Mouse (Mus musculus) midbrain, embryonic 10.5 days (tissue): ENCODE measurements around the gene Wdr66. TPM values are rescaled to one million over a fixed set of nuclear protein-coding genes. Genes with fewer than 3 reads are reported as not detected.

Experiments used
- DNase-seq: peaks from one replicate; pipeline ENCODE4 v3.0.0-alpha.2; 2017; ENCODE audit warnings: low spot score
- H3K27ac ChIP-seq: fragments of 300-500 bp; sonication (generic); replicated peaks from 2 replicates; pipeline ENCODE4 v1.5.1; 2016; ENCODE audit warnings: mild to moderate bottlenecking
- H3K27me3 ChIP-seq: fragments of 300-500 bp; sonication (generic); 2 replicates; pipeline ENCODE4 v1.6.1; 2016; ENCODE audit warnings: low read depth, mild to moderate bottlenecking; ENCODE audit not compliant: poor library complexity, severe bottlenecking
- H3K36me3 ChIP-seq: fragments of 300-500 bp; sonication (generic); 2 replicates; pipeline ENCODE4 v1.6.1; 2016; ENCODE audit warnings: mild to moderate bottlenecking, moderate library complexity
- H3K4me1 ChIP-seq: fragments of 300-500 bp; sonication (generic); 2 replicates; pipeline ENCODE4 v1.6.1; 2016
- H3K4me3 ChIP-seq: fragments of 300-500 bp; sonication (generic); 2 replicates; pipeline ENCODE4 v1.5.1; 2016; ENCODE audit warnings: mild to moderate bottlenecking, moderate library complexity
- H3K9me3 ChIP-seq: fragments of 300-500 bp; sonication (generic); replicated peaks from 2 replicates; pipeline ENCODE4 v1.6.1; 2016; ENCODE audit warnings: mild to moderate bottlenecking
- WGBS: fragments of 180-500 bp; shearing (Covaris S2); methylation state at CpG from one replicate; pipeline ENCODE4 v1.1.7; 2016; 5-methylcytosine and 5-hydroxymethylcytosine counted together
- polyA plus RNA-seq: library from polyadenylated mRNA; unstranded; fragments of >200 nt; fragmentation: Nextera tagmentation; extraction: Ambion mirVana; gene quantifications from 2 replicates; pipeline ENCODE4 v1.2.1, GENCODE M21; 2016

Wdr66 gene
- polyA plus RNA-seq, 1 experiment from 2014 or later, result 7.6 TPM

- Histone ChIP-seq H3K36me3 (peaks cover 86% of the 10 kb centered on the region), H3K27me3 (no peaks in the 10 kb centered on the region), H3K4me1 (no peaks in the 10 kb centered on the region), H3K27ac (no peak overlapping the region), H3K9me3 (no peaks in the 10 kb centered on the region), H3K4me3 (no peak overlapping the region)
- no peak for DNase-seq
- 92% methylated on average over 11 of the region's 11 CpGs for WGBS
These were observed 12.4 kb upstream of the Wdr66 start for GRCm38 (mm10) chr5:123239501-123239900.

DNA sequence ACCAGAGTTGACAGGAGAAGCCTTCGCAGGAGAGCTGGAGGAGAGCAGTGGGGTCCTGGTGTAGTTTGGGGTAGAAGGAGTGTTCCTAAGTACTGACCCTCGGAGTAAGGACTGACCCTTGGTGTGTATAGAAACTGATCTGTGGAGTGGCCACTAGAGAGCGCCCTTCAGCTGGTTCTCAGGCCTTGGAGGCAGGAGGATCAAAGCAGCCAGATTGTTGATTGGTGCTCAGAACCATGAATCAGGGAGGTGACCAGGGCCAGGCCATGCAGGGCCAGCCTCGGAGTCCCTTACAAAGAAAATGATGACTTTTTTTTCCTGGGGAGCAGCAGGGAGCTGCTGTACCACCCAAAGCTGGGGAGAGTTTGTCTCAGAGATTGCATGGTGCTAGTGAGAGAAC, 6.4 kb upstream of the Wdr66 start:
- DNase-seq, result peak; percentile 65
- no peaks in the 10 kb centered on the region for H3K9me3 ChIP-seq
- WGBS, result 25% methylated on average over 4 of the region's 4 CpGs
- no peak overlapping the region for H3K27ac ChIP-seq
- no peaks in the 10 kb centered on the region for H3K27me3 ChIP-seq
- H3K4me3 ChIP-seq, result no peak overlapping the region
- no peaks in the 10 kb centered on the region for H3K4me1 ChIP-seq
- peaks cover 53% of the 10 kb centered on the region for H3K36me3 ChIP-seq

DNA sequence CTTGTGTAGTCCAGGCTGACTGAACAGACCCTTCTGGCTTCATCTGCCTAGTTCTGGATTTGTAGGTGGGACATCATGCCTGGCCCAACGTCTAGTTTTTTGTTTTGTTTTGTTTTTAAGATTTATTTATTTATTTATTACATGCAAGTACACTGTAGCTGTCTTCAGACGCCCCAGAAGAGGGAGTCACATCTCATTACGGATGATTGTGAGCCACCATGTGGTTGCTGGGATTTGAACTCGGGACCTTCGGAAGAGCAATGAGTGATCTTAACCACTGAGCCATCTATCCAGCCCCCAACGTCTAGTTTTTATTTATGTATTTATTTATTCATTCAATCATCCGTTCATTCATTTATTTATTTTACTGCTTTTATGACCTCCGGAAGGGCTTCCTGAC, 512 bp upstream of the Wdr66 start:
- WGBS, result 72% methylated on average over 8 of the region's 8 CpGs
- Histone ChIP-seq H3K36me3 (peaks cover 16% of the 10 kb centered on the region), H3K4me3 (peak overlapping the region; percentile 41; the same call in 1 of the 2 replicates), H3K27ac (no peak overlapping the region), H3K4me1 (peaks cover 8% of the 10 kb centered on the region), H3K27me3 (peaks cover 23% of the 10 kb centered on the region), H3K9me3 (no peaks in the 10 kb centered on the region)
- no peak for DNase-seq

DNA sequence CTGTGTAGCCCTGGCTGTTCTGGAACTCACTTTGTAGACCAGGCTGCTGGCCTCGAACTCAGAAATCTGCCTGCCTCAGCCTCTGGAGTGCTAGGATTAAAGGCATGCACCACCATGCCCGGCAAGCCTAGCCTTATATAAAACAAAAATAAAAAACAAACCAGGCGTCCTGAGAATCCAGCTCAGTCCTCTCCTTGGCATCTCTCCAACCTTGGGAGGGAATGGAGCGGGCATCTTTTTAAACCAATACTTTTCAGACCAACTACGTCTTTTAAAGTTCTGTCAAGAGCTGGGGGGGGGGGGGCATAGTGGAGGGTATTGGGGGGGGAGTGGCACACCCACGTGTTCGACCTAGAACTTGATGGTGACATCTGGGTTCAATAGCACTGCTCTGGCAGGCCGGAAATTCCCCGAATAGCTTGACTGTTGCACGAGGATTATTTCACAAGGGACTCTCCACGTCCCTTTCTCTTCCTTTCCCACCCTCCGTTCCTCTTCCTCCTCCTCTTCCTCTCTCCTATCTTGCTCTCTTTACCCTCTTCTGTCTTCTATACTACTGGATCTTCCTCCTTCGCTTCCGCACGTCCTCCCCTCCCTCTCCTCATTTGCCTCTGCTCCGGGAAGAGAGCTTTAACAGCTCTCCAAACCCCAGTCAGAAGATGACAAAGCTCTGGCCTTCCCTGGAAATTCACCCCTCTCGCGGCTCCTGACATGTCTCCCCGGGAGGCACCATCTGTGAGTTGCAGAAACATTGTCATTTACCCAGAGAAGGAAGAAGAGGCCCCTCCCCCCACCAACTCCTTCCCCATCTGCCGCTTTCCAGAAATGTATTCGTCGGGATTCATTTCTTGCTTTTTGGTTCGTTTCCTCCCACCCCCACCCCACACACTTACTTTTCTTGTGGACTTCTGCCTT, 5.2 kb downstream of the Wdr66 start:
- Histone ChIP-seq H3K27me3 (peaks cover 23% of the 10 kb centered on the region), H3K9me3 (no peaks in the 10 kb centered on the region), H3K27ac (peak overlapping the region; percentile 76), H3K36me3 (no peaks in the 10 kb centered on the region), H3K4me3 (peak overlapping the region; percentile 20; the same call in 1 of the 2 replicates), H3K4me1 (peaks cover 20% of the 10 kb centered on the region)
- peak; percentile 40 for DNase-seq
- 47% methylated on average over 23 of the region's 23 CpGs for WGBS

DNA sequence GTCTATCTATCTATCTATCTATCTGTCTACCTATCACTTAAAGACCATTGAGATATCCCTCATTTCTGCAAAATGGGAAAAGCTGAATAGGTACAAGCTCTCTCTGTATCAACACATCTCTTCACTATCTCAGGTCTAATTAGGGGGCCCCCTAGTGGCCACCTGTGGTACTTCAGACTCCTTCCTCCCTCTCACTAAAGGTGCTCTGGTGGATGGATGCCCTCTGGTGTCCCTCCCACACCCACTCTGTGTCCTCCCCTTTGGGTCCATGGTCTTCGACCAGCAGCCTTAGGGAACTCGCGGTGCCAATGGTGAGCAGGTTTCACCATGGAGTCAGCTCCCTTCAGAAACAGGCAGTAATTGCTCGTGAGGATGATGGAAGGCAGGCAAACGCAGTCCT, 7.1 kb downstream of the Wdr66 start:
- H3K4me3 ChIP-seq, result no peak overlapping the region
- H3K36me3 ChIP-seq, result no peaks in the 10 kb centered on the region
- WGBS, result 54% methylated on average over 5 of the region's 5 CpGs

DNA sequence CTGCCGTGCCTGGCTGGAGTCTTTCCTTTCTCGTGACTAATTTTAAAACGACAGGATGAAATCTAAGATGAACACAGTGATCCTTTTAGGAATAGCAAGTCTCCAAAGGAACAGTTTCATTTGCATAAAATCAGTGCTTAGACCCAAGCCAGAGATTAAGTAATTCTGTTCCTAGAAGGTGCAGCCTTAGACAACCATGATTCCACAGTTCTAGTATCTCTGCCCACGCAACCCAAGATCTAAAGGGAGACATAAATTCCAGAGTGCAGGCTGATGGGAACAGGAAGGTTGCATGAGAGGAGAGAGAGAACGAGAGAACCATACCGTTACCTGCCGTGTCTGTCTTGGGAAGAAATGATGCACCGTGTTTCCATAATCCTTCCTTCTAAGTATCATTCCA, 8.8 kb downstream of the Wdr66 start:
- DNase-seq, result no peak
- WGBS, result 84% methylated on average over 8 of the region's 8 CpGs
- Histone ChIP-seq H3K27me3 (no peaks in the 10 kb centered on the region), H3K9me3 (no peaks in the 10 kb centered on the region), H3K4me3 (no peak overlapping the region), H3K36me3 (no peaks in the 10 kb centered on the region), H3K4me1 (peaks cover 16% of the 10 kb centered on the region), H3K27ac (no peak overlapping the region)

More for the DNA sequence above, 7.1 kb downstream of the Wdr66 start:
- peak; percentile 39 for DNase-seq
- Histone ChIP-seq H3K27me3 (peaks cover 7% of the 10 kb centered on the region), H3K27ac (no peak overlapping the region), H3K4me1 (peaks cover 16% of the 10 kb centered on the region), H3K9me3 (no peaks in the 10 kb centered on the region)

GRCm38 (mm10) chr5:123266909-123267308, 15.0 kb downstream of the Wdr66 start:
- no peak for DNase-seq
- H3K9me3 ChIP-seq, result no peaks in the 10 kb centered on the region
- H3K27ac ChIP-seq, result no peak overlapping the region
- no peaks in the 10 kb centered on the region for H3K4me1 ChIP-seq
- WGBS, result 88% methylated on average over 3 of the region's 3 CpGs
- H3K4me3 ChIP-seq, result no peak overlapping the region
- H3K36me3 ChIP-seq, result no peaks in the 10 kb centered on the region
- no peaks in the 10 kb centered on the region for H3K27me3 ChIP-seq

DNA sequence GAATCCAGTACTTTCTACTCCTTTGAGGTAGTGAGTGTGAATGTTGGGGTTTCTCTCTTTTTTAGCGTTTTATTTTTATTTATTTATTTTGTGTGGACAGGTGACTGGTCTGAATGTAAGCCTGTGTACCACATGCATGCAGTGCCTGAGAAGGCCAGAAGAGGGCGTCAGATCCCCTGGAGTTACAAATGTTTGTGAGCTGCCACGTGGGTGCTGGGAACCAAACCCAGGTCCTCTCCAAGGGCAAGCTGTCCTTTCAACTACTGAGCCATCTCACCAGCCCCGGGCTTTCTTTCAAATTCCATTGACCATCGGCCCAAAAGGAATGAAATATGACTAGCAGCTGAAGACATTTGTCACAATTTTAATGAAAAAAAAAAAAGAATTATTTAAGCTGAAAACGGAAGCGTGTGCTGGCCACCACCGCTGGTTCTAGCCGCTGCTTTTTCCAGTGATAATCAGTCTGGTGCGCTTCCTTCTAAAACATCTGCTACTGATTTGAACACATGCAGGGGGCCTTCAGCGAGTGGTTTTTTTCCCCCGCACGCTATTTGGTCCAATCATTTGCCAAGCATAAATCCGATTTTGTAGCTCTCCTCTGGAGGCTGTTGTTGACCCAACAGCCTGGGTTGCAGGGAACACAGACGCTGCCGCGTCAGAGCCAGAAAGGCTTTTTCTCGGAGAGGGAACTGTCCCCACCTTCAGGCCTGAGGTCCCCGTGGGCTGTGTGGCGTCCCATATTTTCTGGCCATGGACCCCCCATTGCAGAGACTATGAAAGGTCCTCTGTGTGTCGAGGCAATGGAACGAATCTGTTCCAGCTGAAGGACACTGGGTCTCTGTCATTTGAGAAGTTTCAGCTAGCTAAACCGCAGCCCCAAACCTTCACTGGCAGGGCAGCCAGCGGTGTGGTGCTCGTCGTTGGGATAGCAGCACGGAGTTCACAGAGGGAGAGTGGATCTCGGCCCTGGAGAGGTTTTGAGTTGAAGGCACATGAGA, 16.9 kb downstream of the Wdr66 start:
- DNase-seq, result no peak
- Histone ChIP-seq H3K4me1 (peaks cover 6% of the 10 kb centered on the region), H3K27me3 (no peaks in the 10 kb centered on the region), H3K27ac (no peak overlapping the region), H3K36me3 (no peaks in the 10 kb centered on the region), H3K9me3 (no peaks in the 10 kb centered on the region), H3K4me3 (no peak overlapping the region)
- WGBS, result 79% methylated on average over 28 of the region's 28 CpGs

- H3K9me3 ChIP-seq, result no peaks in the 10 kb centered on the region
- H3K27me3 ChIP-seq, result no peaks in the 10 kb centered on the region
- WGBS, result 70% methylated on average over 11 of the region's 11 CpGs
- H3K36me3 ChIP-seq, result no peaks in the 10 kb centered on the region
- no peak for DNase-seq
- H3K4me1 ChIP-seq, result peaks cover 14% of the 10 kb centered on the region
- no peak overlapping the region for H3K4me3 ChIP-seq
- no peak overlapping the region for H3K27ac ChIP-seq
These were observed 19.0 kb downstream of the Wdr66 start for GRCm38 (mm10) chr5:123270917-123271316.

DNA sequence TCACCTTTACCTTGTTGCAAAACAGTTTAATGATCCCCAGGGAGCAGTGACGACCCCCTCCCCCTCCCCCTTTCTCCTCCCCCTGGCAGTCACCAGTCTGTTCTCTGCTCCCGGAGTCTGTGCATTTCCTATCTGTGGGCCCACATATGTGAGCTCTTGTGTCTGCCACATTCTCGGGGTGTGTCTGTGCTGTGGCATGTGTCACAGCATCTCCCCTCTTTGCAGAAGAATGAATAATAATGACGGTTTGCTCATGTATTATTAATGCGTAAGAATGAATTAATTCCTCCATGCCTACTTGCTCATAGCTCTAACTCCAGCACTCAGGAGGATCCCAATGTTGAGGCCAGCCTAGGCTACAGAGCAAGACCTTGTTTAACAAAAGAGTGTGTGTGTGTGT, 21.0 kb downstream of the Wdr66 start:
- no peak for DNase-seq
- WGBS, result 73% methylated on average over 5 of the region's 5 CpGs
- H3K27me3 ChIP-seq, result no peaks in the 10 kb centered on the region
- H3K27ac ChIP-seq, result no peak overlapping the region
- H3K4me3 ChIP-seq, result no peak overlapping the region
- no peaks in the 10 kb centered on the region for H3K36me3 ChIP-seq
- no peaks in the 10 kb centered on the region for H3K9me3 ChIP-seq
- H3K4me1 ChIP-seq, result peaks cover 28% of the 10 kb centered on the region

- no peak overlapping the region for H3K27ac ChIP-seq
- H3K9me3 ChIP-seq, result no peaks in the 10 kb centered on the region
- no peak for DNase-seq
- H3K36me3 ChIP-seq, result no peaks in the 10 kb centered on the region
- H3K27me3 ChIP-seq, result no peaks in the 10 kb centered on the region
- 81% methylated on average over 9 of the region's 9 CpGs for WGBS
- peaks cover 28% of the 10 kb centered on the region for H3K4me1 ChIP-seq
- no peak overlapping the region for H3K4me3 ChIP-seq
These were observed 24.9 kb downstream of the Wdr66 start for GRCm38 (mm10) chr5:123276636-123277341.

GRCm38 (mm10) chr5:123277342-123277701, 25.4 kb downstream of the Wdr66 start:
- no peak overlapping the region for H3K27ac ChIP-seq
- WGBS, result 71% methylated on average over 7 of the region's 7 CpGs

More at GRCm38 (mm10) chr5:123277342-123277701, 25.4 kb downstream of the Wdr66 start:
- Histone ChIP-seq H3K36me3 (no peaks in the 10 kb centered on the region), H3K4me3 (no peak overlapping the region), H3K9me3 (no peaks in the 10 kb centered on the region), H3K27me3 (no peaks in the 10 kb centered on the region), H3K4me1 (peaks cover 28% of the 10 kb centered on the region)
- DNase-seq, result no peak
